Mouse (Mus musculus) left cerebral cortex, adult 2 months (tissue): ENCODE results near the gene Lclat1. TPM values are rescaled to one million over a fixed set of nuclear protein-coding genes. Genes with fewer than 3 reads are reported as not detected.

Experiments used
- DNase-seq, 2 experiments: peaks; one replicate each; pipeline ENCODE4 v3.0.0; 2021 to 2022; ENCODE audit warnings: low spot score in 2 of 2, mixed read lengths in 1 of 2; ENCODE audit errors: extremely low spot score in 1 of 2
- H3K27ac ChIP-seq: fragments of 200-600 bp; 2 replicates; pipeline ENCODE4 v1.8.1; 2022
- H3K4me3 ChIP-seq: fragments of 200-600 bp; 2 replicates; pipeline ENCODE4 v1.8.1; 2022
- CTCF ChIP-seq: fragments of 200-600 bp; IDR thresholded peaks from 2 replicates; pipeline ENCODE4 v1.8.1; 2022; ENCODE audit warnings: antibody characterized with exemption, mild to moderate bottlenecking, moderate library complexity
- intact Hi-C: fragments of 180-260 bp; cut with DNase I; formaldehyde crosslinking; loops from one replicate; pipeline ENCODE4 v1.15.1; 2025
- total RNA-seq, 2 experiments: library from RNA; stranded (reverse); gene quantifications; 2 replicates each; pipeline ENCODE4 v1.2.3; 2021

Lclat1 gene
- total RNA-seq, 2 experiments from 2014 or later = 38.5 to 40.2 TPM

DNA sequence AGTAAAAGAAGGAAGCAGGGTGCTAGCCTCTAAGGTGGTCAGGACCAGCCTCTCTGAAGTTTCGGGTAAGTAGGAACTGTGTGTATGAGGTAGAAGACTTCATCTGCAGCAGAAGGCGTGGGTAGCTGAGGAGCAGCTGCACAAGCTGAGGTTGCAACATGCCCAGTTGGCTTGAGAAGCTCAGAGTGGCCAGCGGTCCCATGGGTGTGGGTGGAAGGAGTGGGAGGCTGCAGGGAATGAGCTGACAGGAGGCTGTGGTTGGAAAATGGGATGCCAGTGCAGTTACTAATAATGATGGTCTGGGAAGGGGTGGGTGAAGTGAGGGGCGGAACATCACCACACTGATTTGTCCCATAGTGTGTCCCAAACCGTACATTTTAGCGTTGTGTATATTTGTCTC lies 86.8 kb downstream of the Lclat1 start:
- peak in 1 of 2 experiments; percentile 33 for DNase-seq
- Histone ChIP-seq H3K27ac (no peak overlapping the region), H3K4me3 (no peak overlapping the region)
- TF ChIP-seq CTCF = no peak
- intact Hi-C loops = no loop called here

DNA sequence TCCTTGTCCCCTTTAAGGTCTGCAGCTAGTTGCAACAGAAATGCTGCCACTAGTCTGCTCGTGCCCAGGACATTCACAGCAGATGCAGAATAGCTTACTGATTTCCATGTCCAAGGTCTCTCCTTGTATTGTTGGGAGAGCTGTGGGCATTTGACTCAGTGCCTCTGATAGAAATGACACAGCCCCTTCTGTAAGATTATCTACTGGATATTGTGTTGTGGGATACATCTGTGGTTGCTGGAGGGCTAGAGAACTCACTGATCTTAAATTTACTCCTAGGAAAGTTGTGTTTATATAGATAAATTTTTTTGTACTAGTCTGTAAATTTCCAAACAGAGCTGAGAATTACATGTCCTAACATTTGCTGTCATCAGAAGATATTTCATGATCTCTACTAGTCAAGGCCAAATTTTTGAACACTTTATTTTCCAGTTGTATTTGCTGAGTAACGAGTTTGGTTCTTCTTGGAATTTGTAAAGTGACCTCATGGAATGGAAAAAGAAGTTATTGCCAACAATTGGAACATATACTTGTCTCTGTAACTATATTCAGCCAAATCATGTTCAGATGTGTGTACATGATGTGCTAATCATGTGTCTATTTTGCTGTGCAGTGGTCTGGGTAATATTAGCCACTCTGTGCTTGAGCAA lies 87.4 kb downstream of the Lclat1 start:
- H3K27ac ChIP-seq = no peak overlapping the region
- H3K4me3 ChIP-seq = no peak overlapping the region
- no peak for DNase-seq
- TF ChIP-seq CTCF = no peak
- intact Hi-C loops = no loop called here

- no peak for DNase-seq
- TF ChIP-seq CTCF = peak; percentile 22
- Histone ChIP-seq H3K27ac (no peak overlapping the region), H3K4me3 (no peak overlapping the region)
- intact Hi-C loops = no loop called here
Measured at GRCm38 (mm10) chr17:73196139-73196538, 88.4 kb downstream of the Lclat1 start.

DNA sequence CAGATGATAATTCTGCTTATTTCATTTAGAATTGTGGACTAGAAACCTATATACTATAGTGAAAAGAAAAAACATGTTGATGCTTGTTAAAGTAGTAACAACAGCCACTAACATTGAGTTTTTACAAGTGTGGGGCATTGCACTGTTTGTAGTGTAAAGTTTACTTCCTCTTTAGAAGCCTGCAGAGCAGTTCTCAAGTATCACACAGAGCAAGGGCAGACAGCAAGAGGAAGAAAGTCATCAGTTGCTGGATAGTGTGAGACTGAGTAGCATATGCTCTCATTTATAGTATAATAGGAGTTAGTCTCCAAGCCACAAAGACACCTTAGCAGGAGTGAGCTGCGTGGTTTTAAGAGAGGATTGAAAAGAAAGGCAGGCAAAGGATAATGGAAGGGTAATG lies 89.9 kb downstream of the Lclat1 start:
- TF ChIP-seq CTCF = no peak
- DNase-seq = no peak
- intact Hi-C loops = no loop called here
- Histone ChIP-seq H3K27ac (no peak overlapping the region), H3K4me3 (no peak overlapping the region)

DNA sequence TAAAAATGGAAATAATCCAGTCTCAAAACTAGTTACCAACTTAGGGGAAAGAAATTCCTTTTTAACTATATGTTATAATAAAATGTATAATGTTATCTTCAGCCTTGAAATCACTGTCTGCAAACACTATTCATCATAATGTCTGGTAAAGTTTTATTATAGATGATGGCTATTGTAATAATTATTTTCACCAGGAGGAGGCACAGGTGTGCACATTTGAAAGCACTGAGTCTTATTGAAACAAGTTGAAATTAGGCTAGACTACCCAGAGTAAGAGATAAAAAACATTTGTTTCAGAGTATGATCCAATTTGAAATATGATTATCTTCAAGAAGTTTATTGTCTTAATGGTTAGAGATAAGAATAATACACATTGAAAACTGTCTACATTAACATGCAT lies 91.6 kb downstream of the Lclat1 start:
- Histone ChIP-seq H3K27ac (no peak overlapping the region), H3K4me3 (no peak overlapping the region)
- DNase-seq = no peak
- peak; percentile 52 for TF ChIP-seq CTCF
- intact Hi-C loops = no loop called here

- no peak overlapping the region for H3K27ac ChIP-seq
- intact Hi-C loops = no loop called here
- no peak overlapping the region for H3K4me3 ChIP-seq
- DNase-seq = no peak
- TF ChIP-seq CTCF = no peak
Measured at GRCm38 (mm10) chr17:73200380-73200779, 92.6 kb downstream of the Lclat1 start.

- TF ChIP-seq CTCF = no peak; the same call in 1 of the 2 replicates
- no peak overlapping the region for H3K4me3 ChIP-seq
- H3K27ac ChIP-seq = no peak overlapping the region
- intact Hi-C loops = no loop called here
- no peak for DNase-seq
Measured at GRCm38 (mm10) chr17:73203642-73204332, 96.0 kb downstream of the Lclat1 start.

- no peak overlapping the region for H3K4me3 ChIP-seq
- intact Hi-C loops = no loop called here
- TF ChIP-seq CTCF = no peak
- no peak overlapping the region for H3K27ac ChIP-seq
- DNase-seq = no peak
Measured at GRCm38 (mm10) chr17:73210960-73211531, 103.3 kb downstream of the Lclat1 start.

GRCm38 (mm10) chr17:73212754-73213153 lies 105.0 kb downstream of the Lclat1 start:
- no peak overlapping the region for H3K27ac ChIP-seq
- no peak overlapping the region for H3K4me3 ChIP-seq
- TF ChIP-seq CTCF = no peak
- intact Hi-C loops = no loop called here
- DNase-seq = no peak

DNA sequence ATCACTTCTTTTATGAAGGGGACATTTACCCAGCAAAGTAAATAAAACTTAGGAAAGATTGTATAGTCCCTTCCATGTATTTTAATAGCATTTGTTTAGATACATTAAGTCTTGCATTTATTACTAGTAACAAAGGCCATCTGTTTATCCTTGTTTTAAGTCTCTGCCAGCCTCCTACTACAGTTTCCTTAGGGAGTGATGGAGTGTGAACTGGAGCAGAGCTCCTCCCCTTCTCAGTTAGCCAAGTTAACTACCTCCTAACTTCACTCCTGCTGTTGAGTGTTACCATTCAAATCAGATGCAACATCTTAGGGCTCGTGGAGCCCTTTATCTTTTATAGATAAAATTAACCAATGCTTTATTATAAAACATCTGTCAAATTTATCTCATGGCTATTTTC lies 105.4 kb downstream of the Lclat1 start:
- intact Hi-C loops = no loop called here
- no peak for DNase-seq
- Histone ChIP-seq H3K27ac (no peak overlapping the region), H3K4me3 (no peak overlapping the region)
- TF ChIP-seq CTCF = no peak

DNA sequence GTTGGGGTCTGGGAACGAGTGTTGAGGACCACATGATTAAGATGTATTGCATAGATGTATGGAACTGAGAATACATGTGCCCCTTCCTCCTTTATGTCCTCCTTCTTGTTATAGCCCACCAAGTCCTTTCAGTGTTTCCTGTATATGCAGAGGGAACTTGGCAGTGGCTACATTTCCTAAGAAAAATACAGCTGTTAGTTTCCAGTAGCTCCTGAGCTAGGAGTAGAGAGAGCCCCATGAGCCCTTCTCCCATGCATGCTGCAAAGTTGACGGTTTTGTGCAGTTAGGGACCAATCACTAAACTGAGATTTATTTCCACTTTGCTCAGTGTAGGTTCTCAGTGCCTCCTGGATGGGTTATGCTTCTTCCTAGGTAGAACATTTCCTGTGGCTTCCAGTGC lies 105.9 kb downstream of the Lclat1 start:
- no peak for TF ChIP-seq CTCF
- intact Hi-C loops = no loop called here
- Histone ChIP-seq H3K4me3 (no peak overlapping the region), H3K27ac (no peak overlapping the region)
- DNase-seq = no peak

- no peak for TF ChIP-seq CTCF
Measured at GRCm38 (mm10) chr17:73217274-73217673, 109.5 kb downstream of the Lclat1 start.

More at GRCm38 (mm10) chr17:73217274-73217673, 109.5 kb downstream of the Lclat1 start:
- intact Hi-C loops = no loop called here
- no peak for DNase-seq
- Histone ChIP-seq H3K27ac (no peak overlapping the region), H3K4me3 (no peak overlapping the region)
